Mouse (Mus musculus) gastrocnemius, postnatal 10 days (tissue): Measurements from ENCODE around the gene Vps16. TPM values are rescaled to one million over a fixed set of nuclear protein-coding genes. Genes with fewer than 3 reads are reported as not detected.

ENCODE experiments used
- DNase-seq: peaks from one replicate; pipeline ENCODE4 v3.0.0; 2021; ENCODE audit warnings: mixed read lengths
- total RNA-seq, 2 experiments: library from RNA; stranded (reverse); gene quantifications; 2 replicates each; pipeline ENCODE4 v1.2.3; 2021

Vps16 gene
- total RNA-seq, 2 experiments from 2014 or later: 23.0 to 25.9 TPM

- no peak for DNase-seq
Measured at GRCm38 (mm10) chr2:130459576-130459975, 35.4 kb downstream of the Vps16 start.

- DNase-seq: no peak
Measured at GRCm38 (mm10) chr2:130461287-130462071, 37.3 kb downstream of the Vps16 start.

- no peak for DNase-seq
Measured at GRCm38 (mm10) chr2:130466438-130466837, 42.3 kb downstream of the Vps16 start.

GRCm38 (mm10) chr2:130469366-130469765 lies 45.2 kb downstream of the Vps16 start:
- no peak for DNase-seq

GRCm38 (mm10) chr2:130469935-130470334 lies 45.8 kb downstream of the Vps16 start:
- DNase-seq: no peak

- no peak for DNase-seq
Measured at GRCm38 (mm10) chr2:130472908-130473510, 48.9 kb downstream of the Vps16 start.

GRCm38 (mm10) chr2:130475764-130476163 lies 51.6 kb downstream of the Vps16 start:
- no peak for DNase-seq

- no peak for DNase-seq
Measured at GRCm38 (mm10) chr2:130476666-130477297, 52.6 kb downstream of the Vps16 start.

GRCm38 (mm10) chr2:130482177-130482576 lies 58.0 kb downstream of the Vps16 start:
- DNase-seq: no peak

GRCm38 (mm10) chr2:130482700-130483099 lies 58.6 kb downstream of the Vps16 start:
- no peak for DNase-seq

- no peak for DNase-seq
Measured at GRCm38 (mm10) chr2:130484206-130484605, 60.1 kb downstream of the Vps16 start.

- no peak for DNase-seq
Measured at GRCm38 (mm10) chr2:130488002-130488401, 63.9 kb downstream of the Vps16 start.

- no peak for DNase-seq
Measured at GRCm38 (mm10) chr2:130488600-130488999, 64.5 kb downstream of the Vps16 start.

GRCm38 (mm10) chr2:130491162-130491561 lies 67.0 kb downstream of the Vps16 start:
- no peak for DNase-seq

- DNase-seq: peak; percentile 31
Measured at GRCm38 (mm10) chr2:130491587-130491986, 67.4 kb downstream of the Vps16 start.

Other genes with a start within 250 kb of the Vps16 start
- 100 to 1,000 TPM; 155 to 170 TPM for gene Snrpb, start 244.9 kb upstream of the Vps16 start, total RNA-seq
- not detected for gene Tmc2, start 229.1 kb upstream of the Vps16 start, total RNA-seq
- gene Nop56, start 149.9 kb upstream of the Vps16 start, total RNA-seq: 10 to 100 TPM; 46.8 to 54.5 TPM
- 100 to 1,000 TPM; 365 to 419 TPM for gene Idh3b, start 139.8 kb upstream of the Vps16 start, total RNA-seq
- gene Ebf4, start 129.2 kb upstream of the Vps16 start, total RNA-seq: 1 to 10 TPM; 1.5 to 1.9 TPM
- gene Cpxm1, start 26.8 kb upstream of the Vps16 start, total RNA-seq: 10 to 100 TPM; 17.5 to 19.8 TPM
- not detected for gene Gm28372, start 19.1 kb upstream of the Vps16 start, total RNA-seq
- gene 1700020A23Rik, start 19.1 kb upstream of the Vps16 start, total RNA-seq: not detected
- not detected for gene Tmem239, start 17.9 kb upstream of the Vps16 start, total RNA-seq
- gene Pced1a, start 362 bp downstream of the Vps16 start, total RNA-seq: 1 to 10 TPM; 4.7 to 7.7 TPM
- 10 to 100 TPM; 42.2 to 49.9 TPM for gene Ptpra, start 25.9 kb downstream of the Vps16 start, total RNA-seq
- 10 to 100 TPM; 48.6 to 51.2 TPM for gene Mrps26, start 139.4 kb downstream of the Vps16 start, total RNA-seq
- not detected for gene Oxt, start 151.8 kb downstream of the Vps16 start, total RNA-seq
- gene Avp, start 158.2 kb downstream of the Vps16 start, total RNA-seq: under 1 TPM in 1 of 2 experiments, not detected in 1; 0.50 TPM
- gene Fastkd5, start 205.7 kb downstream of the Vps16 start, total RNA-seq: 1 to 10 TPM; 4.8 to 6.0 TPM
- gene Ubox5, start 205.7 kb downstream of the Vps16 start, total RNA-seq: 1 to 10 TPM; 4.7 to 5.1 TPM
- 1 to 10 TPM; 2.9 to 3.4 TPM for gene Lzts3, start 218.5 kb downstream of the Vps16 start, total RNA-seq
- gene Ddrgk1, start 240.3 kb downstream of the Vps16 start, total RNA-seq: 10 to 100 TPM; 66.1 to 71.3 TPM
- 10 to 100 TPM; 15.9 to 16.5 TPM for gene Itpa, start 243.3 kb downstream of the Vps16 start, total RNA-seq